Mouse (Mus musculus) CH12.LX (cell line): ENCODE measurements at regions not wholly inside any gene's neighbourhood (a gene's known extent, or its start where the extent isn't known, plus 50 kb on each side); places are given as distances from the start of the nearest gene placed in this dataset.

Experiments used
- DNase-seq: peaks from one replicate; pipeline ENCODE4 v3.0.0-alpha.2; 2013; ENCODE audit errors: extremely low read depth
- H3K27ac ChIP-seq: 2 replicates; pipeline ENCODE4 v1.5.1; 2012; ENCODE audit warnings: low read depth, mild to moderate bottlenecking, control low read depth, moderate library complexity; ENCODE audit not compliant: insufficient read depth
- H3K27me3 ChIP-seq: replicated peaks from 2 replicates; pipeline ENCODE3; 2012; ENCODE audit warnings: inconsistent platforms
- H3K36me3 ChIP-seq, 2 experiments: replicated peaks in 1 of 2; 2 replicates each; pipeline versions ENCODE3 to v1.6.1; 2012; ENCODE audit warnings: inconsistent platforms in 1 of 2, low read length in 1 of 2, mild to moderate bottlenecking in 1 of 2, mixed read lengths in 1 of 2, moderate library complexity in 1 of 2; ENCODE audit not compliant: control insufficient read depth in 1 of 2, insufficient read depth in 1 of 2
- H3K4me1 ChIP-seq, 2 experiments: 2 replicates each; pipeline ENCODE4 v1.6.1; 2012; ENCODE audit warnings: inconsistent platforms in 1 of 2, moderate library complexity in 1 of 2; ENCODE audit not compliant: insufficient read depth in 2 of 2, control insufficient read depth in 1 of 2
- H3K4me2 ChIP-seq: 2 replicates; pipeline ENCODE4 v1.6.1; 2012; ENCODE audit warnings: low read depth, mild to moderate bottlenecking, control low read depth; ENCODE audit not compliant: poor library complexity, insufficient read depth, severe bottlenecking
- H3K4me3 ChIP-seq, 3 experiments: fragments of 150-350 bp in 1 of 3; sonication (generic) in 1 of 3; replicated peaks in 1 of 3; 2 replicates each; pipeline versions ENCODE3 to v1.5.1; 2011 to 2012; ENCODE audit warnings: low read depth in 2 of 3, low read length in 2 of 3, mild to moderate bottlenecking in 2 of 3, moderate library complexity in 2 of 3, control low read depth in 1 of 3, improper control_type of control experiment in 1 of 3, inconsistent platforms in 1 of 3, mixed read lengths in 1 of 3; ENCODE audit not compliant: poor library complexity in 1 of 3
- H3K79me2 ChIP-seq: replicated peaks from 2 replicates; pipeline ENCODE4 v1.6.1; 2012; ENCODE audit warnings: mild to moderate bottlenecking, moderate library complexity; ENCODE audit not compliant: control insufficient read depth, poor library complexity, insufficient read depth, severe bottlenecking; ENCODE audit errors: extremely low read depth
- H3K9ac ChIP-seq: 2 replicates; pipeline ENCODE4 v1.6.1; 2012; ENCODE audit warnings: low read depth, mild to moderate bottlenecking, control low read depth, moderate library complexity; ENCODE audit not compliant: insufficient read depth
- H3K9me3 ChIP-seq: replicated peaks from 2 replicates; pipeline ENCODE3; 2012; ENCODE audit warnings: low read length, inconsistent platforms, mixed read lengths
- BHLHE40 ChIP-seq: IDR thresholded peaks from 2 replicates; pipeline ENCODE4 v1.6.1; 2011; ENCODE audit warnings: mild to moderate bottlenecking, low read depth, low read length, improper control_type of control experiment
- CHD1 ChIP-seq: IDR thresholded peaks from 2 replicates; pipeline ENCODE4 v1.6.1; 2012; ENCODE audit warnings: low read depth, low read length, improper control_type of control experiment, inconsistent platforms
- CHD2 ChIP-seq: IDR thresholded peaks from 2 replicates; pipeline ENCODE4 v1.6.1; 2011; ENCODE audit warnings: low read length, improper control_type of control experiment
- ELF1 ChIP-seq: IDR thresholded peaks from 2 replicates; pipeline ENCODE4 v1.6.1; 2014; ENCODE audit warnings: low read depth, mild to moderate bottlenecking, inconsistent platforms, low read length, improper control_type of control experiment
- EP300 ChIP-seq: IDR thresholded peaks from 2 replicates; pipeline ENCODE4 v1.6.1; 2011; ENCODE audit warnings: low read length, improper control_type of control experiment
- JUND ChIP-seq: conservative IDR thresholded peaks from 2 replicates; pipeline ENCODE4 v1.6.1; 2011; ENCODE audit warnings: low read depth, low read length, improper control_type of control experiment
- MAFK ChIP-seq: IDR thresholded peaks from 2 replicates; pipeline ENCODE4 v1.6.1; 2011; ENCODE audit warnings: low read length, improper control_type of control experiment; ENCODE audit not compliant: insufficient replicate concordance
- NELFE ChIP-seq: IDR thresholded peaks from 2 replicates; pipeline ENCODE4 v1.6.1; 2011; ENCODE audit warnings: low read depth, low read length, improper control_type of control experiment
- PAX5 ChIP-seq: IDR thresholded peaks from 2 replicates; pipeline ENCODE4 v1.6.1; 2012; ENCODE audit warnings: low read length, inconsistent platforms, mixed read lengths
- RAD21 ChIP-seq: IDR thresholded peaks from 2 replicates; pipeline ENCODE4 v1.6.1; 2011; ENCODE audit warnings: low read depth, mild to moderate bottlenecking, low read length, improper control_type of control experiment, moderate library complexity
- TBP ChIP-seq: conservative IDR thresholded peaks from 2 replicates; pipeline ENCODE4 v1.6.1; 2011; ENCODE audit warnings: low read depth, low read length, improper control_type of control experiment
- TCF12 ChIP-seq: IDR thresholded peaks from 2 replicates; pipeline ENCODE4 v1.6.1; 2014; ENCODE audit warnings: low read depth, mild to moderate bottlenecking, inconsistent platforms, low read length, improper control_type of control experiment
- USF1 ChIP-seq: IDR thresholded peaks from 2 replicates; pipeline ENCODE4 v1.6.1; 2014; ENCODE audit warnings: low read depth, mild to moderate bottlenecking, inconsistent platforms, low read length, improper control_type of control experiment
- USF2 ChIP-seq: conservative IDR thresholded peaks from 2 replicates; pipeline ENCODE4 v1.6.1; 2011; ENCODE audit warnings: low read depth, low read length, improper control_type of control experiment
- ZC3H11A ChIP-seq: IDR thresholded peaks from 2 replicates; pipeline ENCODE4 v1.6.1; 2012; ENCODE audit warnings: low read depth, mild to moderate bottlenecking, inconsistent platforms, low read length, improper control_type of control experiment
- ZMIZ1 ChIP-seq: IDR thresholded peaks from 2 replicates; pipeline ENCODE4 v1.6.1; 2012; ENCODE audit warnings: low read depth, mild to moderate bottlenecking, inconsistent platforms, low read length, improper control_type of control experiment
- ZNF384 ChIP-seq: IDR thresholded peaks from 2 replicates; pipeline ENCODE4 v1.6.1; 2012; ENCODE audit warnings: low read depth, low read length, improper control_type of control experiment, inconsistent platforms
- dilution Hi-C: fragments of 300-500 bp; cut with MboI; formaldehyde crosslinking; loops from 2 replicates; pipeline ENCODE4 v1.14.3; 2020; ENCODE audit warnings: low sequenced_read_pairs; ENCODE audit not compliant: extremely low pct_unique_long_range_greater_than_20kb, extremely low pct_ligation_motif_present
- in situ Hi-C: fragments of 300-500 bp; cut with MboI; formaldehyde crosslinking; loops from 3 replicates; pipeline ENCODE4 v1.14.3; 2019; ENCODE audit warnings: low sequenced_read_pairs, low pct_ligation_motif_present, low pct_unique_long_range_greater_than_20kb, mixed read lengths

GRCm38 (mm10) chrX:13347027-13347840 is 66.5 kb downstream of the Ddx3x start (continued):
- TF ChIP-seq USF2: no peak
- TF ChIP-seq BHLHE40: no peak
- no peak for TF ChIP-seq CHD1
- no peak for TF ChIP-seq RAD21
- TF ChIP-seq TBP: peak; percentile 51; the same call in 1 of the 2 replicates
- TF ChIP-seq USF1: no peak
- TF ChIP-seq MAFK: no peak
- no peak for TF ChIP-seq PAX5
- TF ChIP-seq ZMIZ1: peak; percentile 34; the same call in 1 of the 2 replicates
- TF ChIP-seq ELF1: peak; percentile 74
- no peak for TF ChIP-seq EP300

- Histone ChIP-seq H3K4me3 (no peak overlapping the region), H3K4me1 (peaks cover 7 to 9% of the 10 kb centered on the region in 2 experiments; a peak in 3 of 4 replicates), H3K36me3 (no peaks in the 10 kb centered on the region), H3K27ac (no peak overlapping the region; the same call in 1 of the 2 replicates), H3K27me3 (no peaks in the 10 kb centered on the region), H3K9me3 (no peaks in the 10 kb centered on the region), H3K4me2 (no peak overlapping the region), H3K9ac (no peak overlapping the region), H3K79me2 (no peaks in the 10 kb centered on the region)
- no peak for DNase-seq
- dilution Hi-C loops: no loop called here
- no peak for TF ChIP-seq NELFE
- no peak for TF ChIP-seq ELF1
- TF ChIP-seq JUND: no peak
- TF ChIP-seq EP300: no peak
- no peak for TF ChIP-seq RAD21
- no peak for TF ChIP-seq TCF12
- in situ Hi-C loops: no loop called here
These were observed 67.6 kb downstream of the Ddx3x start for GRCm38 (mm10) chrX:13348415-13348814.

GRCm38 (mm10) chrX:13350461-13350860 is 69.7 kb downstream of the Ddx3x start:
- no peaks in the 10 kb centered on the region for H3K9me3 ChIP-seq
- H3K27me3 ChIP-seq: no peaks in the 10 kb centered on the region
- H3K4me1 ChIP-seq: peaks cover 3 to 4% of the 10 kb centered on the region in 2 experiments; a peak in 1 of 4 replicates
- dilution Hi-C loops (no loop called here), in situ Hi-C loops (no loop called here)
- H3K36me3 ChIP-seq: no peaks in the 10 kb centered on the region
- H3K4me2 ChIP-seq: no peak overlapping the region
- no peak for DNase-seq
- H3K79me2 ChIP-seq: no peaks in the 10 kb centered on the region
- no peak overlapping the region for H3K4me3 ChIP-seq
- H3K27ac ChIP-seq: no peak overlapping the region
- H3K9ac ChIP-seq: no peak overlapping the region
- TF ChIP-seq CHD2 (no peak), BHLHE40 (no peak), ZC3H11A (no peak), ZNF384 (no peak)
